Mouse (Mus musculus): Measurements from ENCODE around the gene Il12rb2.

DNA sequence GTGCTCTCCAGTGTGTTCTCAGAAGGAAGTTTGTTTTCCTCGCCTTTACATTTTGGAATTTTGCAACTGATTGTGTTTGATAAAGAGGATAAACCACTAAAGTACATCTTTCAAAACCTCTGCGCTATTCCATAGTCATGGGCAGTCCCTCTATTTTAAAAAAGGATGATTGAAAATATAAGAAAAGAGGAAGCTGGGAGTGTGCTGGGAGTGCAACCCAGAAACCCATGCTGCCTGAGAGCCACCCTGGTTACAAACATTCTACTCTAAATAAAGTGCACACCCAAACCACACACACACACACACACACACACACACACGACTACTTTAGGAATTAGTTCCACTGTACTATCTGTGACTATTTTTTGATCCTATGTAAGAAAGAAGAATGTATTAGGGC, 40.6 kb upstream of the Il12rb2 start:
- no peak for TF ChIP-seq GATA1 (IDR thresholded peaks at IDR 0.05; ENCODE audit: borderline replicate concordance, low read length)
- TF ChIP-seq FLI1 (IDR thresholded peaks at IDR 0.05; ENCODE audit: low read length) = no peak

Data from megakaryocyte, embryonic 14.5 days (primary cell).